Mouse (Mus musculus) bone marrow macrophage, adult 2 months (primary cell): ENCODE results near the gene Slc35g1.

Experiments
- CTCF ChIP-seq: IDR thresholded peaks from 2 replicates; pipeline ENCODE4 v1.5.1; 2012; ENCODE audit warnings: low read depth, mild to moderate bottlenecking, low read length, moderate library complexity
- POLR2A ChIP-seq: IDR thresholded peaks from 2 replicates; pipeline ENCODE4 v1.6.1; 2012; ENCODE audit warnings: mild to moderate bottlenecking, low read depth, low read length, borderline replicate concordance

- TF ChIP-seq CTCF (no peak), POLR2A (no peak)
These were observed 43.2 kb upstream of the Slc35g1 start for GRCm38 (mm10) chr19:38352495-38353130.
